Mouse (Mus musculus) cerebellum, postnatal 14 days (tissue): ENCODE data around the gene Cenpm.
"Not testable (repeated sequence)": the region's sequence is repeated elsewhere in the genome, so short reads cannot be mapped to it uniquely, and the experiment has no call there.

Experiments
- DNase-seq, 2 experiments: peaks; one replicate each; pipeline ENCODE4 v3.0.0; 2021; ENCODE audit warnings: mixed read lengths in 2 of 2

Gene Cenpm

DNA sequence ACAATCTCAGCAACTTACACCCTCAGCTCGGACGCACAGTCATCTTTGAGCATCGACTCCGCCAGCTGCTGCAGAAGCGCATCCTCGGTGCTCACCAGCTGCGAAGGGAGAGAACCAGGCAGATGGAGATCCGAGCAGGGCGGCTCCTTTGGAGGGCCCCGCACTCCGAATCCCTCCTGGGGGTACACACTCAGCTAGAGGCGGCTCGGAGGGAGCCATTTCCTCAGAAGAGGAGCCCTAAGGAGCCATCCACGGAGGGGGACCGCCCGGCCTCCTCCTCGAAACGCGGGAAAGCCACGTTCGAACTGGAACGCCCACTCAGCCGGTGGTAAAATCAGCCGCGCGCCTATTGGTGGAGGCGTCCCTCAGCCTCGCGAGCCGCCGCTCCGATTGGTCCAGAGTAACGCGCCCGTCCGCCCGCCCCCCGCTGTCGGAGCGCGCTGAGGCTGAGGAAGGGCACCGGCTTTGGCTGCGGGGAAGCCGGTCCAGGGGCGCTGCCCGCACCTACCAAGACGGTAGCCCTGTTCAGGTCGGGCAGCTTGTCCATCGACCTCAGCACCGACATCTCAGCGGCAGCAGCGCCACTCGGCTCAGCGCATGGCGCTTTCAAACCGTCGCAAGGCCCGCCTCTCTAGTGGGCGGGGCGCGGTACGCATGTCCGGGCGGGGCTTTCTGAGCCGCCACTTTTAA lies at the start of gene Cenpm:
Gene Cenpm (minus strand): TSS at position 634 of the 690 bp plus-strand sequence.
- DNase-seq: peak; percentile 95 to 96

DNA sequence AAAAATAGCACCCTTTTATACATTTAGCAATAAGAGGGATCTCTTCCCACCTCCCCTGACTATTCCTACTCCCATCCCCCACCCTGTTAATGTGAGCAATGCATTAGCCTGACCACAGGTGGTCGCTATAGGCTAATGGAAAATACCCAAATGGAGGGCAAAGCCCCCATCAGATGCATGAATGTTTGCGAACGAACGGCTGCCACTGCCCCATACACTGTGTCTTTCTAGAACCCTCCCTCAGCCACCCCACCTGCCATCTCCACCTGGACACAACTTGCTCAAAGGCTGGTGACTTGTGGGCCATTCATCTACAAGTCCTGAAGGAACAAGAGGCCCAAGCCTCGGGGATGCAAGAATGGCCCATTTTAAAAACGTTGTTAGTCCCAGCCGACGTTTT lies 49.5 kb upstream of the Cenpm start:
- peak; percentile 60 to 64 for DNase-seq

DNA sequence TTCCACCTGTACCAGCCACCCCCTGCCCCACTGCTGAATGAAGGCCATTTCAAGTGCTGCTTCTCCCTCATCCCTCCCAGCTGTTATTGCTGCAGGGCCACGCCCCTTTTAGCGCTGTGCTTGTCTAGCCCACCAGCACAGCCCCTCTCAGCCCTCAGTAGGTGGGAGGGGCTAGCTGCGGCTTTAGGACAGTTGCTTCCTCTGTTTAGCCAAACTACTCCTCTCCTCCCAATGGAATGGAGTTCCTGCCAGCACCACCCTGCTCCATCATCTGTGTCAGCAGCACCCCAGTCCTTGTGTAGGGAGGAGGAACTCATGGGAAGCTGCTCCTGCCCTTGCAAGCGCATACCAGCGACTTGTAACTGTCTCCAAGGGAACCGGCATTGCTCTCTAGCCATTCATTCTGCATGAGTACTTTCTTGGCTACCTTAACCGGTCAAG lies 48.7 kb upstream of the Cenpm start:
- DNase-seq: peak; percentile 40 to 41

DNA sequence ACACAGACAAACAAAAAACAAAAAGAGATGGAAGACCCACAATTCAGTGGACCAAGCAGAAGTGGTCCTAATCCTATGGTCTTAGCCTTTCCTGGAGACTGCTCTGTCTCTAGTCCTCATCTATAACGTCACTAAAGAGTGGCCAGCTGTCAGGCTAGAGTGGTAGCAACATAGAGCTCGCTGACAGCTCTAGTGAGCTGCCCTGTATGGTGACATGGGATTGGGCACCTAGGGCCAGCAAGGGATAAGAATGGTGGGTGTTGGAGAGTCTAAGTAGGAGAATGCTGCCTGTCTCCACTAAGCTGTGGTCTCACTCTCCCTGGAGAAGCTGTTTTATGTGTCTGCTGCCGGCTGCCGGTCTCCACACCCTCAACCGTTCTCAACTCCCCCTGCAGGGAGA lies 48.3 kb upstream of the Cenpm start:
- DNase-seq: no peak

DNA sequence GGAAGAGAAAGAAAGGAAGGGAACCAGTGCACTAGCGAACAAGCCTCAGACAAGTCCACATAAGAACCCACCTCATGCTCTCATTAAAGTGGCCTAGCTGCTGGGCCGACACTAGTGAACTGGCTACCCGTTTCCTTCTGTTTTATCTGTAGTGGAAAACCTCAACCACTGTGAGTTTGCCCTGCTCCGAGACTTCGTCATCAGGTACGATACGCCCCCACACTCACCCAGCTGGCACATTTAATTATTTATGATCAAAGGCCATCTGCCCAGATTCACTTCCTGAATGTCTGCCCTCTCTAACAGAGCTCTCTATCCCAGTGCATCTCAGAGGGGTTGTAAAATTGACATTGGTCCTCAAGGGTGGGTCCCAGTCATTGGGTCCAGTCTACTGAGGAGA lies 45.7 kb upstream of the Cenpm start:
- no peak for DNase-seq

DNA sequence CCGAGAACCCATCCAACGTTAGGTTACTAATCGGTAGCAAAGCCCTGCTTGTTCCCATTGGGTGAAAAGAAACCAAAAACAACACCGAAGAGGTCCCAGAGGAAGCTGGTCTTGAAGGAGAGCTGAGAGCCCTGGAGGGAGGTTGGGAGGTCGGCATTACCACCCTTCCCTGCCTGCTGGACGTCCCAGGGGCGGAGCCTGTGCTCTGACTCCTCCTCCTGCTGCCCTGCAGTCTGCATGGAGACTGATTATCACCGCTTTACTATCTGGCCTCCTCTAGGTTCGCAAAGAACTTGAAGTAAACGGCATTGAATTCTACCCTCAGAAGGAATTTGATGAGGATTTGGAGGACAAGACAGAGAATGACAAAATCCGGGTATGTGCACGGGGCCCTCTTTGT lies 41.6 kb upstream of the Cenpm start:
- no peak for DNase-seq

DNA sequence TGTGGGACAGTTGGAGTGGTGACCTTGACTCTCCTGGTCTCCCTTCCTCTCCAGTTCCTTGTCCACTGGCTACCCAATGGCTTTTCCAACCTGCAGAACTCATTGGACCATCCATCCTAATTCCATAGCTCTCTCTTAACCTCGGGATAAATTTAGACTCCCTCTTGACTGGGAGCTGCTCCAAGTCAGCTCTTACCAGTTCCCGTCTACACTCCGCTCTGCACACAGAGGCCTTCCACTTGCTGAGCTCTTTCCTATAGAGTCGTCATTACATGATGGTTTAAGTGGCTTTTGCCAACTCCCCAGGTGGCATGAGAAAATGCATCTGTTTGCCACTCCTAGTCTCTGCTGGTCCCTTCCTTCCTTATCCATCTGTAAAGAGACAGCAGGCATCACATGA lies 36.1 kb upstream of the Cenpm start:
- no peak for DNase-seq

DNA sequence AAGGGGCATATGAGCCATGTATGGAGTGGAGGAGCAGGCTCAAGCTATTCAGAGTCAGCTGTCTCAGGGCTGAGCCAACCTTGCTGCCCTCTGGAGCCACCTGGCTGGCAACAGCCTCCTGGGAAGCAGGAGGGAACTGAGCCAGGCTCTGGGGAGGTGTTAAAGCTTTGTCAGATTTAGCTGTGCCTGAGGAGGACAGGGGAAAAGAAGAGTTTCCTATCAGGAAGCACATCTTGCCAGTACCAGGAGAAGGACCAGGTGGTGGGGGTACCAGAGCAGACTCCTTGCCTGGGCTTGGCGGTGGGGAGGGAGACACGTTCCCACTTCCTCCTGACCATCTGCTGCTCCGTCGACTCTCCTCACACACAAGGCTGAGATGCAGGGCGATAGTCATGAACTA lies 33.0 kb upstream of the Cenpm start:
- peak; percentile 92 to 95 for DNase-seq

DNA sequence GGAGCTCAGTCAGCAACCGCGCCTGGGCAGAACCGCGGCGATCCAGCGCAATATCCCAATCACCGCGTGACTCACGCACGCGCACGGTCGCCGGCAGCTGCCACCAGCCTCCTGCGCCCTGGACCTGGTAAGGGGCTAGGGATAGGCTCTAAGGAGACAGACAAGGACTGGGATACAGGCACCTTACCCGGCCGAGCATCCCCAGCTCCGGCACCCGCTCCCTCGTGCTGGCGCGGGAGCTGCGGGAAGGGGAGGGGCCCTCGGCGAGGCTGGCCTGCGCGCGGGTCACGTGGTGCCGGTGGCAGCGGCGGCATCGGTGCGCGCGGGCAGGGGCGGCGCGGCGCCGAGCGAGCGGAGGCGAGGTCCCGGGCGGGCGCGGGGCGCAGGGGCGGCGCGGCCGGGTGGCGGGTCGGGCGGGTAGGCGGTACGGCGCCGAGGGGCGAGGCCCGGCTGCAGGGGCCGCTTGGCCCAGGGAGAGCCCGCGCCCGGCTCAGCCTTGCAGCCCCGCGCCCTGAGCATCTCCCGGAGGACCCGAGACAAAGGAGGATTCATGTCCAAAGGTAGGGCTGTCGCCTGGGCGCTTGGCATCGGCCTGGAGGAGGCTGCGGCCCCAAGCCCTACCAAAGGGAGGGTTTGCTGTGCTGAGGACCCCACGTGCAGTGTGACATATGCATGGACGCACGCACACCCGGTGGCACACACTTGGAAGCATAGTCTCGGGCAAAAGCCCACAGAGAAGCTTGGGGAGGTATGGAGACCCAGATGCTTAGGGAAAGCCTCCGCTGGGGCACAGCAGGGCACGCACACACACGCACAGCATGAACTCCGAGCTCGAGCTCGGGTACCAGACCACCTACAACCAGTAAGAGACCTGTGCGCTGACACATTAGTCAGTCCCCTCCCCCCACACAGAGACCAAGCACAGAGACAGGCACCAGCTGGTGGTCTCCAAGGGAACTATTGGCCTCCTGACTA lies 30.7 kb upstream of the Cenpm start:
- peak; percentile 90 to 92 for DNase-seq

DNA sequence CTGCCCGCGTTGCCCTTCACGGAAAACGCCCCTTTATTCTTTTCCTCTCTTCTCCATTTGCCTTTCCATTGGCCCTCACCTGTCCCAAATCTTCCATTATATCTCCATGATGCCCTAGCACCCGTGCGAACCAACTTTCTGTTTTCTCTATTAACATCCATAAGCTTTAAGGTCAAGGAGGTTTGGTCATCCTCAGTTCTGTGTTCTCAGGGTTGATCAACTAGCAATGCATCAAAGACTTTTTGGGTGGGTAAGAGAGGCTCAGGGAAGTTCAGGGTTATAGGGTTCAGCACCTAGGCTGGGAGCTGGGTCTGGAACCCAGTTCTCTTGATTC lies 30.0 kb upstream of the Cenpm start, which contains the start of gene Sept3:
Gene Sept3 (plus strand): TSS at position 301 of the 334 bp plus-strand sequence.
- no peak for DNase-seq

DNA sequence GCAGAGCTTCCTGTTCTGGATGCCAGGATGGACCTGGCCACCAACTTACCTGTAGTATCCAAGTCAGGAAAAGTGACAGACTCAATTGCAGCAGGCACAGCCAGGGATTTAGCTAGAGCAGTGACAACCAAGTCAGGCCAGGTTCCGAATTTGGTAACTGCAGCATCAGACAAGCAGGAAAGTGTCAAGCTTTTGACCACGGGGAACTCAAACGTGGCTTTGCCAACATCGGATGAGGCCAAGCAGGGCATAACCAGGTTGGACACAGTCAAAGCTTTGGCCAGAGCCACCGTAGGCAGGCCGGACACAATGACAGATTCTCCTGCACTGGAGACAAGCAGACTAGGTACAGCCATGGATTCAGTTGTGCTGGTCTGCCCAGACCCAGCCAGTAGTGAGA lies 27.7 kb upstream of the Cenpm start:
- DNase-seq: peak; percentile 50 to 60

DNA sequence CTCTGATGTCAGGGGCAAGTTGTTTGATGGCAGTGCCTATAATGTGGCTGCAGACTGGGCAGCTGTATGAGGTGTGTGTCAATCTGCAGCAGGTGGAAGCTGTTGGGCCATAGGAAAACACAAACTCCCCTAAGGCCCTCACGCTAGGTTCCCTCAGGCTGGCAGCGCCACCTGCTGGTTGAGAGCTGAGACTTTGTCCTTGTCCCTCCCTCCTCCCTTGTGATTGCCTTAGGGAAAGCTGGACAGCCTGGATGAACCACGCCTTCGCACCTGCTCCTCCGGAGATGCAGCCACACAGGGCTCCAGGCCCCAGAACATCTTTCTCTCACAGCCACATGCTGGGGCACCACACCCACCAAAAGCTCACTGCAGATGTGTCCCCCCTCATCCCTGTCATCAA lies 26.7 kb upstream of the Cenpm start:
- DNase-seq: peak; percentile 88 to 96

DNA sequence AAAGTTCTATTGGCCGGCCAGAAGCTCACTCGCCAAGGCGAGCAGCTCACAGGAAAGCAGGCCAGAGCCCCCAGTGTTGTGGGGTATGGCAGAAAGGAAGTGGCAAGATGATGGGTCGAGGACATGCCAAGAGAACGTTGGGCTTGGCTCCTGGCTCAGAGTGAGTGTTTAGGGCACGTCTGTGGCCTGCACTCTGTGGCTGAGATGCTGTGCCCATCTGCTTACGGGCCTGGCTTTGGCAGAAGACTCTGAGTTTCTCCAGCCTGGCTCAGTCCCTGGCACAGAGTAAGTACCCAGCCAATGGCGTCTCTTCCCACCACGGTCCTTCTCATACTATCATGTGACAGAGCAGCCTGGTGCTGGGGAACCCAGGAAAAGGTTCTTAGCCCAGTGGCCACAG lies 24.2 kb upstream of the Cenpm start:
- DNase-seq: peak; percentile 77 to 84

DNA sequence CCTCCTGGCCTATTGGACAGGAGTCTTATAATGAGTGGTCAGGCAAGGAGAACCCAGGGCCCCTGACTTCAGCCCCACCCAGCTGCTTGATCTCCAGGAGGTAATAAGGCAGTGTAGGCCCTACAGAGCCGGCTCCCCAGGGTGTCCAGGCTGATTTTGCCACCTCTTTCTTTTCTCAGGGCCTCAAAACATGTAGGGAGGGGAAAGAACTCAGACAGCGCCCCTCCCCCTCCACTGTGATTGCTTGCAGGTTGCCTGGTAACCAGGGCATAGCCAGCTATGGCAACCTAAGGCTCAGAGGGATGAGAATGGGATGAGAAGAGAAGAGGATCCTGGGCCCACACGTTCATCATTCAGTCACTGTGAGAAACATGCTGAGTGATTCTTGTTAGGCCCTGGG lies 23.6 kb upstream of the Cenpm start:
- DNase-seq: peak; percentile 63 to 81

DNA sequence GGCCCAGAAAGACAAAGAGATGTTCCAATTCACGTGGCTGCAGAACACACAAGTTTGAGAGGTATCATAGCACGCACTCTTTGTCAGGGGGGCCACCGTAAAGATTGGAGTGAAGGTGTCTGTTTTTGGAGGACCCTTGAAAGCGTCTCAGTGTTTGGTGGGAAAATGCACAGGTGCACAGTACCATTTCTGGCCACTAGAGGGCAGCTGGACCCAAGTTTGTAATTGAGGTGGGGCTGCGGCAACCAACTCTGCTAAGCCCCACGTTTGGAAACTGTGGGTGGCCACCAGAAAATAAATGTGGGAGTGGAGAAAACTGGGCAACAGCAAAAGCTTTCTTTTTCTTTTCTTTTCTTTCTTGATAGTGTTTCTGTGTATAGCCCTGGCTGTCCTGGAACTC lies 21.8 kb upstream of the Cenpm start:
- DNase-seq: peak; percentile 90 to 91

DNA sequence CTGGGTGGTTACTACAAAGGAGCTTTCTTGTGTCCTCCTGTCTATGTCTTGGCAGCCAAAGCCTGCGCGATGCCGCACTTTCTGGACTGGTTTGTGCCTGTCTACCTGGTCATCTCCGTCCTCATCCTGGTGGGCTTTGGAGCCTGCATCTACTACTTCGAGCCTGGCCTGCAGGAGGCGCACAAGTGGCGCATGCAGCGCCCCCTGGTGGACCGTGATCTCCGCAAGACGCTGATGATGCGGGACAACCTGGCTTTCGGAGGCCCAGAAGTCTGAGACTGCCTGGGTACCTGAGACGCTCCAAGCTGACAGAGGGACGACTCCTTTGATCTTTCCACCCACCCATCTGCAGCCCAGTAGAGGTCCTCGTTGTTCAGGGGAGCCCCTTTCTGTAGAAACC lies 15.0 kb upstream of the Cenpm start:
- DNase-seq: peak; percentile 89 to 95

DNA sequence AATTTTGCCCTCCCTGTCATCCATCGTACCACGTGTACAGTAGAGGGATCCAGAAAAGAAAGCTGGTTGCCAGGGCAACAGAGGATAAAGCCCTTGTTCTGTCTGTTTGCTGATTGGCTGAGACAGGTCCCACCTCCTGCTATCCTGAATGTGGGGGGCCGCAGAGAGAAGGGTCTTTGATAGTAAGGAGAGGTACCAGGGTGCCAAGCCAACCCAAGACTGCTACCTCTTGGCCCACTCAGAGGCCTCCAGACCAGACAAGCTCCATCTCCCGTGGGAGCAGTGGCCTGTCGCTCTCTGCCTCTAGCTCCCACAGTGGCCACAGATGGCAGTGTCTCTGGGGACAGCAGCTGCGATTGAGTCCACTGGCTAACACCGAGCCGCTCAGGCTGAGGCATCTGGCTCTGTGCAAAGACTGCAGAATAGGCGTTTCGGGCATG lies 11.4 kb upstream of the Cenpm start:
- DNase-seq: peak; percentile 82 to 83

DNA sequence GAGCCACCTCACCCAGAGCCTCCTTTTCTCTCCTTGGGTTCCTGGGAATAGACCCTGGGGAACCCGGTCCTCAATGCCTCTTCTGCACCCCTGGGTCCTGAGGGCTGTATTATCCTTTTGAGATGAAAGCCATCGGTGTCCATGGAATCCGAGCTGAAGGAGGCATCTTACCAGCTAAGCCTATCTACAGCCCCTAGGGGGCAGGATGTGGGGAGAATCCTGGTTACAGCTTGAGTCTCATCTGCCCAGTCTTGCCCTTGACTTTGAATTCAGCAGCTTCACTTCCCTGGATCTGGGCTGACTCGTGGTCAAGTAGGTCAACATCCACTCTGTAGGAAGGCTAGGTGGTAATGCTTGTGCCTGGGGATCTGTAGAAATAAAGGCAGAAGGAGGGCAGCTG lies 10.7 kb upstream of the Cenpm start:
- DNase-seq: peak in 1 of 2 experiments; percentile 61

DNA sequence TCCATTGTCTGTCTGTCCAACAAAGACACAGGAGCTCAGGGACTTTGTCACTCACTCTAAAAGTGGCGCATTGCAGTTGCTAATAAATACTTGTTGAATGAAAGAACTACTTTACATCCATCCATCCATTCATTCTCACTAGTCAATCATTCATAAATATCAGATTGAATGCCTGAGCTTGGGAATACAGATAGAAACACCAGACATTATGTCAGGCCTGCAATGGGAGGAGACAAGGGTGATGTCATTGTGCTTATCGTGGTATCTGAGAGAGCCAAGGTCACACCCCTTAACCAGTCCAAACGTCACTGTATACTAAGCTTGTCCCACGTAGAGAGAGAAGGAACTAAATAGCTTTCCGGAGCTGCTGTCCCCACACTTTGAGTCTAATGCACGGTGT lies 7.5 kb upstream of the Cenpm start, which contains the start of gene 1500009C09Rik:
Gene 1500009C09Rik (plus strand): TSS at position 301 of the 400 bp plus-strand sequence.
- DNase-seq: no peak

DNA sequence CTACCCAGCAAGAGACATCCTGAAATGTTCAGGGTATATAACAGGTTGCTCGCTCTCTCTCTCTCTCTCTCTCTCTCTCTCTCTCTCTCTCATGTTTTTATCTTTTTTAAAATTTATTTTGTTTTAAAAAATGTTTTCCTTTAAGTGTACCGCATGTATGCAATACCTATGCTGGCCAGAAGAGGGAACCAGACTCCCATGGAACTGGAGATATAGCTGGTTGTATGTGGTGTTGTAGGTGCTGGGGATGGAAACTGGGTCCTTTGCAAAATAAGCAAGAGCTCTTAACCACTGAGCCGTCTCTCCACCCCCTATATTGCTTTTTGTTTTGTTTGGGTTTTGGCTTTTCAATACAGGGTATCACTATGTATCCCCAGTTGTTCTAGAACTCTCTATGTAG lies 7.0 kb upstream of the Cenpm start:
- DNase-seq: no peak

DNA sequence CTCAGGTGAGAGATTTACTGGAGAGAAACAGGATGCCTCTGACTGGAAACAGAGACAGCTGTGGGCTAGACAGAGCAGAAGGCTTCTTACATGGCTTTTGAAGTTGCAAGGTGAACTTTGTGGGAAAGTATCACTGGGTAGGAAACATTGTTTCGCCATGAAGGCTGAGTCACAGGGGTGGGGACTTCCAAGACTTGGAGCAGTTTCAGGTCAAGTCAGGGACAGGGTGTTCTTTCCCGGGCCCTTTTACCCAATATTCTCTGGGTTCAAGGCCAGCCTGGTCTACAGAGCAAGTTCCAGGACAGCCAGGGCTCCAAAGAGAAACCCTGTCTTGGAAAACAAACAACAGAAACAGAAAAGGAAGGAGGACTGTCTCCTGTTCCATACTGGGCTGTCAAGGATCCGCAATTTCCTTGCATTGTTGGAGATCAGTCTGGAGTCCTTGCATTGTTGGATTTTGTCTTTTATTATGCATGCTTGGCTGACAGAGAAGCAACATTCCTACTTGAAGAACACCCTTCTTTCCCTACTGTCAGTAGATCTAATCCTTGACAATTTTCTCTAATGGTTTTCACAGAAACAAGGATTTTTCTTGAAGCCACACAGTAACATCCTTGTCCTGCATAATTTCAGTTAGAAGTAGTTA lies 2.7 kb upstream of the Cenpm start:
- DNase-seq: no peak

DNA sequence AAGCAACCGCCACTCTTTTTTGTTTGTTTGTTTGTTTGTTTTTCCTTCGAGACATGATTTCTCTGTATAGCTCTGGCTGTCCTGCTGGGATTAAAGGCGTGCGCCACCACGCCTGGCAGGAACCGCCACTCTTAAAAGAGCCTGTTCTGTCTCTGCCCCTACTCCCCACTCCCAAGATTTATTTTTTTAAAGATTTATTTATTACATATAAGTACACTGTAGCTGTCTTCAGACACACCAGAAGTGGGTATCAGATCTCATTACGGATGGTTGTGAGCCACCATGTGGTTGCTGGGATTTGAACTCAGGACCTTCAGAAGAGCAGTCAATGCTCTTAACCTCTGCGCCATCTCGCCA lies 235 bp upstream of the Cenpm start:
- not testable (repeated sequence) for DNase-seq

DNA sequence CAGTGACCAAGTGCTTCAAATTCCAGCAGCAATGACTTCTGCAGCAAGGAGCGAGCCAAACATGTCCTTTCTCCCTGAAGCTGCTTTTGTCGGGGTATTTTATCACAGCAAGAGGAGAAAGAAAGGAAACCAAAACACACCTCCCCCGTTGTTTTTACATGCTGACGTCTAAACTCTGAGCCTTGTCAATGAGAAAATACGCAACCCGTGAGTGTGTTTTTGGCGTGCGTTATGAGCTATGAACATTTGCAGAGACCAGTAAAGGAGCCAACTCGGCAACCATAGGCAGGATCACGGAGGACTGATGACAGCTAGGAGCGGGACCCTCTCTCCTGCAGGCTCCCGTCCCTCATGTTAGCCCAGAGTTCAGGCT lies 820 bp downstream of the Cenpm start:
- no peak for DNase-seq
